In genomic region chr19:6955424-6955823, GRCm38 (mm10) we compare ENCODE assay signal across 19 mouse cellular contexts. TPM values are rescaled to one million over a fixed set of nuclear protein-coding genes. Genes with fewer than 3 reads are reported as not detected.
A peak's percentile ranks its signal among the peaks of the same experiment; 100 is the strongest.
DNase-seq lines count a peak whose midpoint lies in the region; ATAC-seq and TF ChIP-seq lines count a peak whose summit lies in the region.
"Had no signal": no experiment of that assay in that cellular context is flagged by ENCODE, and none has a peak within 500 bp of the region (broad histone marks: within the 10 kb centered on the region; RNA-seq: fewer than 3 reads in every experiment).

No protein-coding gene starts in this region.

- no peaks in the 10 kb centered on the region for H3K27me3 ChIP-seq in heart, embryonic 11.5 days (ENCODE audit: control insufficient read depth, insufficient read depth, low read length)
- no peaks in the 10 kb centered on the region for H3K27me3 ChIP-seq in E14TG2a.4 (ENCODE audit: insufficient read depth, low read length)
- no peaks in the 10 kb centered on the region for H3K27me3 ChIP-seq in forebrain, embryonic 15.5 days
- H3K27me3 ChIP-seq: forebrain, embryonic 13.5 days; midbrain, embryonic 12.5 days had no signal

- TF ChIP-seq CTCF in E14TG2a.4 (conservative IDR thresholded peaks at IDR 0.05; ENCODE audit: low read length) = no peak

- DNase-seq in adrenal gland, adult 2 months = peak; percentile 9
- DNase-seq in adrenal gland, postnatal 4 days (ENCODE audit: low spot score in 2 of 2) = no peak
- no peak for DNase-seq in heart, adult 8-10 months (ENCODE audit: low spot score)
- DNase-seq in heart, postnatal 4 days = peak; percentile 68
- DNase-seq in retina, embryonic 14.5 days (ENCODE audit: low spot score) = no peak
- DNase-seq: adrenal gland, postnatal 10 days; cerebellum, adult 2 months; embryo, embryonic 11 days; kidney, adult 2 months; kidney, postnatal 14 days; layer of hippocampus, adult 9-11 months; lung, postnatal 14 days; thymus, postnatal 36 days had no signal

- H3K36me3 ChIP-seq in heart, embryonic 11.5 days (ENCODE audit: control insufficient read depth, insufficient read depth, low read length) = peaks cover 20% of the 10 kb centered on the region
- peaks cover 78% of the 10 kb centered on the region for H3K36me3 ChIP-seq in E14TG2a.4 (ENCODE audit: insufficient read depth, low read length)
- H3K36me3 ChIP-seq in forebrain, embryonic 15.5 days = no peaks in the 10 kb centered on the region

- no peak overlapping the region for H3K4me3 ChIP-seq in heart, embryonic 11.5 days (ENCODE audit: low read depth, low read length)
- H3K4me3 ChIP-seq in E14TG2a.4 (replicated peaks; ENCODE audit: low read length) = peak overlapping the region; percentile 57
- no peak overlapping the region for H3K4me3 ChIP-seq in forebrain, embryonic 15.5 days
- H3K4me3 ChIP-seq: forebrain, embryonic 13.5 days; midbrain, embryonic 12.5 days had no signal

- H3K9me3 ChIP-seq in heart, embryonic 11.5 days (replicated peaks; ENCODE audit: control insufficient read depth, low read length) = no peaks in the 10 kb centered on the region
- H3K9me3 ChIP-seq in E14TG2a.4 (ENCODE audit: low read length) = no peaks in the 10 kb centered on the region
- no peaks in the 10 kb centered on the region for H3K9me3 ChIP-seq in forebrain, embryonic 15.5 days
- H3K9me3 ChIP-seq: forebrain, embryonic 13.5 days; midbrain, embryonic 12.5 days had no signal

- H3K4me2 ChIP-seq in heart, embryonic 11.5 days = no peak overlapping the region; the same call in 1 of the 2 replicates
- H3K4me2 ChIP-seq in forebrain, embryonic 15.5 days (replicated peaks) = no peak overlapping the region
- H3K4me2 ChIP-seq: forebrain, embryonic 13.5 days; hindbrain, embryonic 14.5 days; midbrain, embryonic 12.5 days had no signal

- 0 out of 2 replicates have a peak overlapping the region, but pooled peaks have one; percentile 30 for H3K9ac ChIP-seq in heart, embryonic 11.5 days (ENCODE audit: low read depth, low read length)
- no peak overlapping the region for H3K9ac ChIP-seq in forebrain, embryonic 15.5 days (replicated peaks)
- H3K9ac ChIP-seq: forebrain, embryonic 13.5 days; hindbrain, embryonic 14.5 days; midbrain, embryonic 12.5 days had no signal

- H3K27ac ChIP-seq in heart, embryonic 11.5 days (ENCODE audit: low read depth, low read length) = no peak overlapping the region
- H3K27ac ChIP-seq in forebrain, embryonic 15.5 days (replicated peaks) = no peak overlapping the region
- H3K27ac ChIP-seq: forebrain, embryonic 13.5 days; hindbrain, embryonic 14.5 days; midbrain, embryonic 12.5 days had no signal

- peaks cover 26% of the 10 kb centered on the region for H3K4me1 ChIP-seq in heart, embryonic 11.5 days (ENCODE audit: control insufficient read depth, insufficient read depth, low read length)
- peaks cover 78% of the 10 kb centered on the region for H3K4me1 ChIP-seq in E14TG2a.4 (replicated peaks; ENCODE audit: low read depth, low read length)
- peaks cover 11% of the 10 kb centered on the region for H3K4me1 ChIP-seq in forebrain, embryonic 15.5 days

- WGBS in heart, embryonic 11.5 days (ENCODE audit: insufficient replicate concordance) = 50% methylated on average over 7 of the region's 7 CpGs
- 96% methylated on average over 7 of the region's 7 CpGs for WGBS in forebrain, embryonic 15.5 days

- no peak for ATAC-seq in heart, embryonic 11.5 days (replicated peaks; ENCODE audit: insufficient number of reproducible peaks, low FRiP score, low TSS enrichment)
- ATAC-seq in forebrain, embryonic 15.5 days (replicated peaks) = no peak
- ATAC-seq: forebrain, embryonic 13.5 days had no signal

RNA-seq across cellular contexts. Expression of gene Gpr137, which starts 13.1 kb away (rescaled TPM):
- total RNA-seq in adrenal gland, adult 2 months (2021) = 10 to 100 TPM; 47.9 to 51.5 TPM
- 202 and 223 TPM in 2 replicates for polyA plus RNA-seq in adrenal gland, adult 2 months (2012; rRNA removed)
- 10 to 100 TPM; 41.2 to 43.8 TPM for total RNA-seq in adrenal gland, postnatal 4 days (2021)
- polyA plus RNA-seq in heart, embryonic 11.5 days (2014; fragmentation: Nextera tagmentation; extraction: Ambion mirVana) = 22.4 and 23.7 TPM in 2 replicates
- total RNA-seq in heart, adult 8-10 months (2022) = 10 to 100 TPM; 33.4 to 37.4 (median 35.7) TPM
- total RNA-seq in heart, postnatal 4 days (2021) = 10 to 100 TPM; 18.7 to 21.4 TPM
- 48.0 and 48.2 TPM in 2 replicates for polyA plus RNA-seq in forebrain, embryonic 15.5 days (2015; fragmentation: Nextera tagmentation; extraction: Ambion mirVana)

RNA-seq across cellular contexts. Expression of gene Bad, which starts 13.8 kb away (rescaled TPM):
- 10 to 100 TPM; 44.7 to 58.7 TPM for total RNA-seq in adrenal gland, adult 2 months (2021)
- polyA plus RNA-seq in adrenal gland, adult 2 months (2012; rRNA removed) = 91.2 and 102 TPM in 2 replicates
- 10 to 100 TPM; 51.5 to 54.8 TPM for total RNA-seq in adrenal gland, postnatal 4 days (2021)
- 54.9 and 55.7 TPM in 2 replicates for polyA plus RNA-seq in heart, embryonic 11.5 days (2014; fragmentation: Nextera tagmentation; extraction: Ambion mirVana)
- total RNA-seq in heart, adult 8-10 months (2022) = 10 to 100 TPM; 19.5 to 23.8 (median 21.3) TPM
- total RNA-seq in heart, postnatal 4 days (2021) = 10 to 100 TPM; 29.6 to 30.5 TPM
- polyA plus RNA-seq in forebrain, embryonic 15.5 days (2015; fragmentation: Nextera tagmentation; extraction: Ambion mirVana) = 83.7 and 83.8 TPM in 2 replicates

RNA-seq across cellular contexts. Expression of gene Ppp1r14b, which starts 19.3 kb away (rescaled TPM):
- 100 to 1,000 TPM; 123 to 288 TPM for total RNA-seq in adrenal gland, adult 2 months (2021)
- polyA plus RNA-seq in adrenal gland, adult 2 months (2012; rRNA removed) = 156 and 181 TPM in 2 replicates
- 100 to 1,000 TPM; 292 to 312 TPM for total RNA-seq in adrenal gland, postnatal 4 days (2021)
- polyA plus RNA-seq in heart, embryonic 11.5 days (2014; fragmentation: Nextera tagmentation; extraction: Ambion mirVana) = 162 and 177 TPM in 2 replicates
- total RNA-seq in heart, adult 8-10 months (2022) = 100 to 1,000 TPM in 1 of 4 experiments, 10 to 100 TPM in 3; 75.4 to 112 (median 91.3) TPM
- total RNA-seq in heart, postnatal 4 days (2021) = 100 to 1,000 TPM; 243 to 246 TPM
- polyA plus RNA-seq in forebrain, embryonic 15.5 days (2015; fragmentation: Nextera tagmentation; extraction: Ambion mirVana) = 263 and 289 TPM in 2 replicates

RNA-seq across cellular contexts. Expression of gene Plcb3, which starts 20.8 kb away (rescaled TPM):
- total RNA-seq in adrenal gland, adult 2 months (2021) = 10 to 100 TPM; 34.1 to 47.8 TPM
- 69.1 and 87.1 TPM in 2 replicates for polyA plus RNA-seq in adrenal gland, adult 2 months (2012; rRNA removed)
- total RNA-seq in adrenal gland, postnatal 4 days (2021) = 10 to 100 TPM; 63.7 to 66.2 TPM
- 17.2 and 20.1 TPM in 2 replicates for polyA plus RNA-seq in heart, embryonic 11.5 days (2014; fragmentation: Nextera tagmentation; extraction: Ambion mirVana)
- 10 to 100 TPM; 15.6 to 16.2 (median 15.6) TPM for total RNA-seq in heart, adult 8-10 months (2022)
- total RNA-seq in heart, postnatal 4 days (2021) = 10 to 100 TPM; 17.4 to 19.9 TPM
- polyA plus RNA-seq in forebrain, embryonic 15.5 days (2015; fragmentation: Nextera tagmentation; extraction: Ambion mirVana) = 11.2 and 11.5 TPM in 2 replicates

RNA-seq across cellular contexts. Expression of gene Kcnk4, which starts 21.1 kb away (rescaled TPM):
- total RNA-seq in adrenal gland, adult 2 months (2021) = under 1 TPM in 1 of 2 experiments, not detected in 1; 0.31 TPM
- polyA plus RNA-seq in adrenal gland, adult 2 months (2012; rRNA removed) = 0.06 TPM in 1 of 2 replicates, not detected in the other
- total RNA-seq in adrenal gland, postnatal 4 days (2021) = under 1 TPM; 0.14 to 0.34 TPM
- polyA plus RNA-seq in heart, embryonic 11.5 days (2014; fragmentation: Nextera tagmentation; extraction: Ambion mirVana) = 0.17 and 0.46 TPM in 2 replicates
- not detected for total RNA-seq in heart, adult 8-10 months (2022)
- under 1 TPM in 1 of 2 experiments, not detected in 1; 0.56 TPM for total RNA-seq in heart, postnatal 4 days (2021)
- polyA plus RNA-seq in forebrain, embryonic 15.5 days (2015; fragmentation: Nextera tagmentation; extraction: Ambion mirVana) = 1.4 and 1.8 TPM in 2 replicates
- polyA plus RNA-seq: forebrain, embryonic 13.5 days had no signal

Comparison
In these comparisons a context has a peak if more than half of its experiments do, and no peak if none do; other contexts are left out.
1. DNase-seq: peak in adrenal gland, adult 2 months (single experiment) and heart, postnatal 4 days (single experiment); none in adrenal gland, postnatal 4 days (0 of 2), heart, adult 8-10 months (single experiment) and retina, embryonic 14.5 days (single experiment).